Mouse (Mus musculus) testis, adult 2 months (tissue): ENCODE measurements around the gene Stag1. TPM values are rescaled to one million over a fixed set of nuclear protein-coding genes. Genes with fewer than 3 reads are reported as not detected.

ENCODE experiments used
- H3K27ac ChIP-seq: fragments of 200-500 bp; 2 replicates; pipeline ENCODE4 v1.5.1; 2012; ENCODE audit warnings: low read depth, low read length; ENCODE audit not compliant: control insufficient read depth, insufficient read depth
- H3K27me3 ChIP-seq: fragments of 200-500 bp; 2 replicates; pipeline ENCODE4 v1.6.1; 2012; ENCODE audit warnings: mild to moderate bottlenecking, low read length, moderate library complexity; ENCODE audit not compliant: control insufficient read depth, insufficient read depth
- H3K36me3 ChIP-seq: fragments of 200-500 bp; 2 replicates; pipeline ENCODE4 v1.6.1; 2012; ENCODE audit warnings: mild to moderate bottlenecking, low read length; ENCODE audit not compliant: control insufficient read depth, insufficient read depth
- H3K4me1 ChIP-seq: fragments of 200-500 bp; 2 replicates; pipeline ENCODE4 v1.6.1; 2012; ENCODE audit warnings: low read length; ENCODE audit not compliant: control insufficient read depth, insufficient read depth
- H3K4me3 ChIP-seq: fragments of 200-500 bp; 2 replicates; pipeline ENCODE4 v1.5.1; 2012; ENCODE audit warnings: low read depth, mild to moderate bottlenecking, low read length, moderate library complexity, mixed read lengths; ENCODE audit not compliant: control insufficient read depth
- CTCF ChIP-seq: fragments of 200-500 bp; IDR thresholded peaks from 2 replicates; pipeline ENCODE4 v1.5.1; 2012; ENCODE audit warnings: low read depth, mild to moderate bottlenecking, inconsistent platforms, low read length, moderate library complexity; ENCODE audit not compliant: control insufficient read depth, insufficient read depth, insufficient replicate concordance
- POLR2A ChIP-seq: fragments of 200-500 bp; IDR thresholded peaks from 2 replicates; pipeline ENCODE4 v1.6.1; 2012; ENCODE audit warnings: low read depth, mild to moderate bottlenecking, inconsistent platforms, low read length, moderate library complexity; ENCODE audit not compliant: control insufficient read depth
- polyA plus RNA-seq: library from polyadenylated mRNA; depleted of rRNA; stranded (reverse); fragments of >200 nt; gene quantifications from 2 replicates; pipeline ENCODE4 v1.2.3, GENCODE M21; 2012; rRNA removed

Stag1 gene
- 5.3 and 7.0 TPM in 2 replicates for polyA plus RNA-seq

- Histone ChIP-seq H3K36me3 (no peaks in the 10 kb centered on the region), H3K4me1 (peaks cover 2% of the 10 kb centered on the region; the same call in 1 of the 2 replicates), H3K27ac (no peak within 1 kb of the TSS), H3K27me3 (no peaks in the 10 kb centered on the region), H3K4me3 (peak within 1 kb of the TSS; percentile 47)
- TF ChIP-seq POLR2A (no peak), CTCF (no peak)
Observed at GRCm38 (mm10) chr9:100597546-100597945, at the start of gene Stag1. Gene Stag1, plus strand, starts transcription at chr9:100597798.

- Histone ChIP-seq H3K36me3 (no peaks in the 10 kb centered on the region), H3K4me3 (no peak overlapping the region), H3K27ac (no peak overlapping the region), H3K4me1 (peaks cover 3% of the 10 kb centered on the region), H3K27me3 (no peaks in the 10 kb centered on the region)
- TF ChIP-seq CTCF (no peak), POLR2A (no peak)
Observed at GRCm38 (mm10) chr9:100548313-100548712, 49.3 kb upstream of the Stag1 start.

- Histone ChIP-seq H3K27ac (no peak overlapping the region), H3K36me3 (no peaks in the 10 kb centered on the region), H3K27me3 (no peaks in the 10 kb centered on the region), H3K4me3 (no peak overlapping the region), H3K4me1 (peaks cover 3% of the 10 kb centered on the region)
- no peak for TF ChIP-seq POLR2A
Observed at GRCm38 (mm10) chr9:100555686-100556085, 41.9 kb upstream of the Stag1 start.

GRCm38 (mm10) chr9:100558023-100558573 is 39.5 kb upstream of the Stag1 start:
- Histone ChIP-seq H3K27ac (no peak overlapping the region), H3K4me1 (no peaks in the 10 kb centered on the region), H3K4me3 (no peak overlapping the region), H3K27me3 (no peaks in the 10 kb centered on the region), H3K36me3 (no peaks in the 10 kb centered on the region)
- TF ChIP-seq POLR2A (no peak), CTCF (no peak)

- H3K36me3 ChIP-seq = no peaks in the 10 kb centered on the region
- H3K4me3 ChIP-seq = no peak overlapping the region
- no peaks in the 10 kb centered on the region for H3K4me1 ChIP-seq
- no peak overlapping the region for H3K27ac ChIP-seq
- no peaks in the 10 kb centered on the region for H3K27me3 ChIP-seq
- TF ChIP-seq CTCF (no peak), POLR2A (no peak)
Observed at GRCm38 (mm10) chr9:100558991-100559390, 38.6 kb upstream of the Stag1 start.

- Histone ChIP-seq H3K27ac (no peak overlapping the region), H3K27me3 (no peaks in the 10 kb centered on the region), H3K36me3 (no peaks in the 10 kb centered on the region), H3K4me1 (no peaks in the 10 kb centered on the region), H3K4me3 (no peak overlapping the region)
- TF ChIP-seq CTCF (no peak), POLR2A (no peak)
Observed at GRCm38 (mm10) chr9:100560251-100560890, 37.2 kb upstream of the Stag1 start.

GRCm38 (mm10) chr9:100569798-100570625 is 27.6 kb upstream of the Stag1 start:
- Histone ChIP-seq H3K27me3 (no peaks in the 10 kb centered on the region), H3K4me3 (peak overlapping the region; percentile 73), H3K36me3 (no peaks in the 10 kb centered on the region), H3K4me1 (peaks cover 12% of the 10 kb centered on the region), H3K27ac (no peak overlapping the region)
- TF ChIP-seq CTCF (no peak), POLR2A (no peak)
